Mouse (Mus musculus) intestine, embryonic 14.5 days (tissue): ENCODE measurements at regions not wholly inside any gene's neighbourhood (a gene's known extent, or its start where the extent isn't known, plus 50 kb on each side); places are given as distances from the start of the nearest gene placed in this dataset.

ENCODE experiments used
- ATAC-seq: fragments of 200-750 bp; cut with Nextera tagmentation; replicated peaks from 2 replicates; pipeline ENCODE4 v1.8.0; 2017; ENCODE audit warnings: low read depth, moderate number of reproducible peaks, moderate TSS enrichment, moderate library complexity; ENCODE audit not compliant: low FRiP score, low TSS enrichment
- DNase-seq: peaks from one replicate; pipeline ENCODE4 v3.0.0-alpha.2; 2018; ENCODE audit warnings: low spot score
- H3K27ac ChIP-seq: fragments of 300-500 bp; sonication (generic); 2 replicates; pipeline ENCODE4 v1.5.1; 2014; ENCODE audit warnings: low read depth, mild to moderate bottlenecking, control low read depth
- H3K27me3 ChIP-seq: fragments of 300-500 bp; sonication (generic); replicated peaks from 2 replicates; pipeline ENCODE4 v1.6.1; 2014; ENCODE audit warnings: low read length, control low read depth; ENCODE audit not compliant: control insufficient read depth, insufficient read depth
- H3K36me3 ChIP-seq: fragments of 300-500 bp; sonication (generic); 2 replicates; pipeline ENCODE4 v1.6.1; 2014; ENCODE audit warnings: low read length, control low read depth; ENCODE audit not compliant: control insufficient read depth, insufficient read depth
- H3K4me1 ChIP-seq: fragments of 300-500 bp; sonication (generic); replicated peaks from 2 replicates; pipeline ENCODE4 v1.6.1; 2014; ENCODE audit warnings: low read length, control low read depth, mixed read lengths; ENCODE audit not compliant: control insufficient read depth, insufficient read depth
- H3K4me2 ChIP-seq: fragments of 300-500 bp; sonication (generic); 2 replicates; pipeline ENCODE4 v1.6.1; 2014; ENCODE audit warnings: low read length
- H3K4me3 ChIP-seq: fragments of 300-500 bp; sonication (generic); 2 replicates; pipeline ENCODE4 v1.5.1; 2014; ENCODE audit warnings: low read depth, low read length, control low read depth, mixed read lengths
- H3K9ac ChIP-seq: fragments of 300-500 bp; sonication (generic); 2 replicates; pipeline ENCODE4 v1.6.1; 2014; ENCODE audit warnings: mild to moderate bottlenecking, low read length
- H3K9me3 ChIP-seq: fragments of 300-500 bp; sonication (generic); 2 replicates; pipeline ENCODE4 v1.6.1; 2016; ENCODE audit warnings: low read length, control low read depth; ENCODE audit not compliant: control insufficient read depth
- whole genome bisulfite sequencing: fragments of 180-500 bp; shearing (Covaris S2); extraction: QIAGEN DNeasy Blood & Tissue Kit; methylation state at CpG from one replicate; pipeline ENCODE4 v1.1.7; 2014; 5-methylcytosine and 5-hydroxymethylcytosine counted together

GRCm38 (mm10) chr9:94589672-94590071, 51.8 kb upstream of the 1190002N15Rik start:
- H3K4me2 ChIP-seq, result no peak overlapping the region
- DNase-seq (no peak), ATAC-seq (no peak)
- H3K4me1 ChIP-seq, result no peaks in the 10 kb centered on the region
- H3K27me3 ChIP-seq, result no peaks in the 10 kb centered on the region
- WGBS, result 88% methylated on average over 2 of the region's 2 CpGs
- no peak overlapping the region for H3K4me3 ChIP-seq
- H3K9ac ChIP-seq, result no peak overlapping the region
- H3K36me3 ChIP-seq, result no peaks in the 10 kb centered on the region
- H3K27ac ChIP-seq, result no peak overlapping the region
- no peaks in the 10 kb centered on the region for H3K9me3 ChIP-seq

GRCm38 (mm10) chr9:94604993-94605392, 64.7 kb upstream of the Slc9a9 start:
- Histone ChIP-seq H3K27ac (no peak overlapping the region), H3K9me3 (no peaks in the 10 kb centered on the region), H3K4me1 (no peaks in the 10 kb centered on the region), H3K4me3 (no peak overlapping the region), H3K9ac (no peak overlapping the region), H3K27me3 (no peaks in the 10 kb centered on the region), H3K4me2 (no peak overlapping the region), H3K36me3 (no peaks in the 10 kb centered on the region)
- WGBS, result 95% methylated on average over 2 of the region's 2 CpGs
- DNase-seq (no peak), ATAC-seq (no peak)

GRCm38 (mm10) chr9:94606422-94606821, 63.3 kb upstream of the Slc9a9 start:
- DNase-seq (no peak), ATAC-seq (no peak; the same call in 1 of the 2 replicates)
- Histone ChIP-seq H3K4me3 (no peak overlapping the region), H3K4me2 (no peak overlapping the region), H3K4me1 (no peaks in the 10 kb centered on the region), H3K9ac (no peak overlapping the region), H3K27ac (no peak overlapping the region), H3K27me3 (no peaks in the 10 kb centered on the region), H3K9me3 (no peaks in the 10 kb centered on the region), H3K36me3 (no peaks in the 10 kb centered on the region)
- WGBS, result 60% methylated on average over 2 of the region's 2 CpGs

GRCm38 (mm10) chr9:94607011-94607749, 62.5 kb upstream of the Slc9a9 start:
- no peaks in the 10 kb centered on the region for H3K36me3 ChIP-seq
- 71% methylated on average over 13 of the region's 13 CpGs for WGBS
- no peak for ATAC-seq

GRCm38 (mm10) chr9:94607750-94608106, 62.0 kb upstream of the Slc9a9 start:
- Histone ChIP-seq H3K4me1 (no peaks in the 10 kb centered on the region), H3K4me2 (no peak overlapping the region), H3K9me3 (no peaks in the 10 kb centered on the region), H3K27ac (no peak overlapping the region), H3K4me3 (no peak overlapping the region), H3K9ac (no peak overlapping the region), H3K36me3 (no peaks in the 10 kb centered on the region), H3K27me3 (no peaks in the 10 kb centered on the region)
- 16% methylated on average over 2 of the region's 2 CpGs for WGBS
- DNase-seq, result no peak
- no peak for ATAC-seq

More at GRCm38 (mm10) chr9:94607011-94607749, 62.5 kb upstream of the Slc9a9 start:
- Histone ChIP-seq H3K27me3 (no peaks in the 10 kb centered on the region), H3K4me1 (no peaks in the 10 kb centered on the region), H3K9ac (no peak overlapping the region), H3K4me3 (no peak overlapping the region), H3K4me2 (no peak overlapping the region), H3K9me3 (no peaks in the 10 kb centered on the region), H3K27ac (no peak overlapping the region)
- DNase-seq, result no peak

- ATAC-seq, result no peak
- 78% methylated on average over 3 of the region's 3 CpGs for WGBS
These were observed 59.6 kb upstream of the Slc9a9 start for GRCm38 (mm10) chr9:94610101-94610500.

GRCm38 (mm10) chr9:94610600-94611337, 58.9 kb upstream of the Slc9a9 start:
- DNase-seq (no peak), ATAC-seq (no peak)
- Histone ChIP-seq H3K36me3 (no peaks in the 10 kb centered on the region), H3K9me3 (no peaks in the 10 kb centered on the region), H3K4me3 (no peak overlapping the region), H3K4me2 (no peak overlapping the region), H3K27ac (no peak overlapping the region), H3K9ac (no peak overlapping the region), H3K4me1 (no peaks in the 10 kb centered on the region), H3K27me3 (no peaks in the 10 kb centered on the region)
- WGBS, result 75% methylated on average over 5 of the region's 5 CpGs

More at GRCm38 (mm10) chr9:94610101-94610500, 59.6 kb upstream of the Slc9a9 start:
- Histone ChIP-seq H3K9ac (no peak overlapping the region), H3K27me3 (no peaks in the 10 kb centered on the region), H3K4me2 (no peak overlapping the region), H3K27ac (no peak overlapping the region), H3K4me1 (no peaks in the 10 kb centered on the region), H3K4me3 (no peak overlapping the region), H3K9me3 (no peaks in the 10 kb centered on the region), H3K36me3 (no peaks in the 10 kb centered on the region)
- no peak for DNase-seq

- H3K9me3 ChIP-seq, result no peaks in the 10 kb centered on the region
- H3K9ac ChIP-seq, result no peak overlapping the region
- no peak overlapping the region for H3K4me3 ChIP-seq
- H3K27me3 ChIP-seq, result no peaks in the 10 kb centered on the region
- no peaks in the 10 kb centered on the region for H3K36me3 ChIP-seq
- H3K27ac ChIP-seq, result no peak overlapping the region
- no peaks in the 10 kb centered on the region for H3K4me1 ChIP-seq
- DNase-seq, result no peak
- 39% methylated on average over 6 of the region's 6 CpGs for WGBS
- no peak overlapping the region for H3K4me2 ChIP-seq
- ATAC-seq, result 0 out of 2 replicates have a peak, but pooled peaks have one; percentile 40
These were observed 55.6 kb upstream of the Slc9a9 start for GRCm38 (mm10) chr9:94613891-94614671.
